Mouse (Mus musculus) myocyte (in vitro differentiated cells): Measurements from ENCODE around the gene Ffar2.

ENCODE experiments used
- CEBPB ChIP-seq: IDR thresholded peaks from 2 replicates; pipeline ENCODE4 v1.6.1; 2011; ENCODE audit warnings: mild to moderate bottlenecking, moderate library complexity; ENCODE audit not compliant: poor library complexity, insufficient read depth, severe bottlenecking
- E2F4 ChIP-seq: IDR thresholded peaks from one replicate; pipeline ENCODE4 v1.6.1; 2011; ENCODE audit warnings: mild to moderate bottlenecking, control low read depth, moderate library complexity; ENCODE audit not compliant: insufficient read depth
- MAX ChIP-seq: IDR thresholded peaks from one replicate; pipeline ENCODE4 v1.6.1; 2011; ENCODE audit warnings: low read depth, mild to moderate bottlenecking, control low read depth
- MYOD1 ChIP-seq, 3 experiments: IDR thresholded peaks; one replicate each; pipeline ENCODE4 v1.6.1; 2011; ENCODE audit warnings: control low read depth in 2 of 3, low read depth in 2 of 3, mild to moderate bottlenecking in 2 of 3, moderate library complexity in 1 of 3; ENCODE audit not compliant: insufficient read length in 2 of 3, control insufficient read depth in 1 of 3
- MYOG ChIP-seq, 3 experiments: IDR thresholded peaks; one replicate each; pipeline ENCODE4 v1.6.1; 2011; ENCODE audit warnings: control low read depth in 2 of 3, low read depth in 2 of 3, mild to moderate bottlenecking in 2 of 3; ENCODE audit not compliant: insufficient read length in 2 of 3, control insufficient read depth in 1 of 3, insufficient read depth in 1 of 3
- POLR2A ChIP-seq: IDR thresholded peaks from one replicate; pipeline ENCODE4 v1.6.1; 2011; ENCODE audit warnings: low read depth, mild to moderate bottlenecking, control low read depth, moderate library complexity; ENCODE audit not compliant: insufficient read length
- POLR2AphosphoS2 ChIP-seq: IDR thresholded peaks from one replicate; pipeline ENCODE4 v1.6.1; 2011; ENCODE audit warnings: low read depth, control low read depth; ENCODE audit not compliant: insufficient read length
- SRF ChIP-seq: IDR thresholded peaks from one replicate; pipeline ENCODE4 v1.6.1; 2011; ENCODE audit warnings: low read depth; ENCODE audit not compliant: control insufficient read depth, insufficient read length
- TCF12 ChIP-seq: IDR thresholded peaks from one replicate; pipeline ENCODE4 v1.6.1; 2011; ENCODE audit warnings: mild to moderate bottlenecking, control low read depth; ENCODE audit not compliant: poor library complexity, insufficient read depth, severe bottlenecking
- TCF3 ChIP-seq: IDR thresholded peaks from one replicate; pipeline ENCODE4 v1.6.1; 2011; ENCODE audit warnings: low read depth, control low read depth; ENCODE audit not compliant: insufficient read length
- USF1 ChIP-seq: IDR thresholded peaks from one replicate; pipeline ENCODE4 v1.6.1; 2011; ENCODE audit warnings: low read depth, mild to moderate bottlenecking, control low read depth, moderate library complexity

DNA sequence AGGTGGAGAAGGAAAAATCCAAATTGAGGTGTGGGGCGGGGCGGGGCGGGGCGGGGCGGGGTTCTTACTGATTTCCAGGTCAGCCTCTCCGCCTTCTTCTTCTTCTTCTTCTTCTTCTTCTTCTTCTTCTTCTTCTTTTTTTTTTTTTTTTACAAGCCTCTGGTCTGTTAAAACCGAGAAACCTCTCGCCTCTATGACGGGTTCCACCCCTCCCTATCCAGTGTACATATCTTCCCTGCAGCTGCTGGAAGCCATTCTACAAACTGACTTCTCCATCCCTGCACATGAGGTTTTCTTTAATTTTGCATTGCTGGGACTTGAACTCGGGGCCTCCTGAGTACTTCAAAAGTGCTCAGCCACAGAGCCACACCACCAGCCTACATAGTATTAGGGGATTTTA, 3.1 kb upstream of the Ffar2 start:
- TF ChIP-seq MYOG (IDR thresholded peaks at IDR 0.05; ENCODE audit: control insufficient read depth in 1 of 3, insufficient read depth in 1 of 3, insufficient read length in 2 of 3, low read depth in 2 of 3) (no peak), POLR2AphosphoS2 (no peak), SRF (no peak), POLR2A (no peak), TCF3 (no peak), MYOD1 (IDR thresholded peaks at IDR 0.05; ENCODE audit: control insufficient read depth in 1 of 3, insufficient read length in 2 of 3, low read depth in 2 of 3) (no peak), USF1 (no peak), MAX (no peak), CEBPB (no peak), E2F4 (no peak), TCF12 (no peak)
